Mouse (Mus musculus) lung, embryonic 15.5 days (tissue): Measurements from ENCODE around the gene St8sia1. TPM values are rescaled to one million over a fixed set of nuclear protein-coding genes. Genes with fewer than 3 reads are reported as not detected.

ENCODE experiments used
- ATAC-seq: fragments of 200-750 bp; cut with Nextera tagmentation; 2 replicates; pipeline ENCODE4 v1.8.0; 2017; ENCODE audit warnings: moderate number of reproducible peaks, borderline replicate concordance; ENCODE audit not compliant: low FRiP score, low TSS enrichment; ENCODE audit errors: extremely low read depth
- H3K27ac ChIP-seq: fragments of 300-500 bp; sonication (generic); 2 replicates; pipeline ENCODE4 v1.5.1; 2015; ENCODE audit warnings: moderate library complexity, mild to moderate bottlenecking, inconsistent platforms
- H3K27me3 ChIP-seq: fragments of 300-500 bp; sonication (generic); 2 replicates; pipeline ENCODE4 v1.6.1; 2015; ENCODE audit warnings: inconsistent platforms
- H3K36me3 ChIP-seq: fragments of 300-500 bp; sonication (generic); 2 replicates; pipeline ENCODE4 v1.6.1; 2015; ENCODE audit warnings: inconsistent platforms
- H3K4me1 ChIP-seq: fragments of 300-500 bp; sonication (generic); 2 replicates; pipeline ENCODE4 v1.6.1; 2015; ENCODE audit warnings: inconsistent platforms
- H3K4me2 ChIP-seq: fragments of 300-500 bp; sonication (generic); 2 replicates; pipeline ENCODE4 v1.6.1; 2015; ENCODE audit warnings: inconsistent platforms, mild to moderate bottlenecking, moderate library complexity
- H3K4me3 ChIP-seq: fragments of 300-500 bp; sonication (generic); 2 replicates; pipeline ENCODE4 v1.5.1; 2015; ENCODE audit warnings: mild to moderate bottlenecking, inconsistent platforms
- H3K9ac ChIP-seq: fragments of 300-500 bp; sonication (generic); 2 replicates; pipeline ENCODE4 v1.6.1; 2015; ENCODE audit warnings: inconsistent platforms
- H3K9me3 ChIP-seq: fragments of 300-500 bp; sonication (generic); 2 replicates; pipeline ENCODE4 v1.6.1; 2016; ENCODE audit warnings: inconsistent platforms
- WGBS: fragments of 180-500 bp; shearing (Covaris S2); methylation state at CpG from one replicate; pipeline ENCODE4 v1.1.7; 2015; 5-methylcytosine and 5-hydroxymethylcytosine counted together
- polyA plus RNA-seq: library from polyadenylated mRNA; unstranded; fragments of >200 nt; fragmentation: Nextera tagmentation; extraction: Ambion mirVana; gene quantifications from 2 replicates; pipeline ENCODE4 v1.2.1, GENCODE M21; 2015

Gene St8sia1
- polyA plus RNA-seq, 1 experiment from 2014 or later = 0.46 TPM

- no peaks in the 10 kb centered on the region; the same call in 1 of the 2 replicates for H3K27me3 ChIP-seq
- no peaks in the 10 kb centered on the region for H3K36me3 ChIP-seq
- no peak overlapping the region for H3K4me3 ChIP-seq
- 65% methylated on average over 7 of the region's 7 CpGs for WGBS
- no peak for ATAC-seq
- H3K9ac ChIP-seq = no peak overlapping the region
- H3K4me2 ChIP-seq = no peak overlapping the region
- H3K4me1 ChIP-seq = 0 out of 2 replicates have a peak, but pooled peaks cover 3% of the 10 kb centered on the region
- H3K9me3 ChIP-seq = no peaks in the 10 kb centered on the region
- no peak overlapping the region for H3K27ac ChIP-seq
These were observed 164.4 kb downstream of the St8sia1 start for GRCm38 (mm10) chr6:142799704-142800374.

- no peak overlapping the region for H3K9ac ChIP-seq
- 82% methylated on average over 9 of the region's 9 CpGs for WGBS
- H3K9me3 ChIP-seq = no peaks in the 10 kb centered on the region
- H3K27me3 ChIP-seq = no peaks in the 10 kb centered on the region; the same call in 1 of the 2 replicates
- ATAC-seq = no peak
- no peak overlapping the region for H3K4me3 ChIP-seq
- 0 out of 2 replicates have a peak, but pooled peaks cover 3% of the 10 kb centered on the region for H3K4me1 ChIP-seq
- H3K4me2 ChIP-seq = no peak overlapping the region
- no peaks in the 10 kb centered on the region for H3K36me3 ChIP-seq
- H3K27ac ChIP-seq = no peak overlapping the region
These were observed 165.4 kb downstream of the St8sia1 start for GRCm38 (mm10) chr6:142798837-142799236.

- Histone ChIP-seq H3K9ac (no peak overlapping the region), H3K27me3 (no peaks in the 10 kb centered on the region; the same call in 1 of the 2 replicates), H3K4me1 (peaks cover 10% of the 10 kb centered on the region; the same call in 1 of the 2 replicates), H3K4me2 (no peak overlapping the region), H3K36me3 (no peaks in the 10 kb centered on the region), H3K4me3 (no peak overlapping the region), H3K9me3 (no peaks in the 10 kb centered on the region), H3K27ac (no peak overlapping the region)
- WGBS = 64% methylated on average over 1 of the region's 1 CpGs
- no peak for ATAC-seq
These were observed 166.3 kb downstream of the St8sia1 start for GRCm38 (mm10) chr6:142797996-142798395.

- WGBS = 24% methylated on average over 15 of the region's 15 CpGs
- Histone ChIP-seq H3K9ac (no peak overlapping the region), H3K9me3 (no peaks in the 10 kb centered on the region), H3K4me1 (peaks cover 10% of the 10 kb centered on the region; the same call in 1 of the 2 replicates), H3K27me3 (no peaks in the 10 kb centered on the region; the same call in 1 of the 2 replicates), H3K4me2 (no peak overlapping the region; the same call in 1 of the 2 replicates), H3K27ac (0 out of 2 replicates have a peak overlapping the region, but pooled peaks have one; percentile 33), H3K4me3 (no peak overlapping the region), H3K36me3 (no peaks in the 10 kb centered on the region)
- ATAC-seq = peak; percentile 68; the same call in 1 of the 2 replicates
These were observed 168.4 kb downstream of the St8sia1 start for GRCm38 (mm10) chr6:142795655-142796441.

GRCm38 (mm10) chr6:142795087-142795486 lies 169.2 kb downstream of the St8sia1 start:
- Histone ChIP-seq H3K4me3 (no peak overlapping the region), H3K27me3 (no peaks in the 10 kb centered on the region; the same call in 1 of the 2 replicates), H3K27ac (no peak overlapping the region), H3K4me1 (peaks cover 10% of the 10 kb centered on the region; the same call in 1 of the 2 replicates), H3K4me2 (no peak overlapping the region), H3K9ac (no peak overlapping the region), H3K36me3 (no peaks in the 10 kb centered on the region), H3K9me3 (no peaks in the 10 kb centered on the region)
- 55% methylated on average over 9 of the region's 9 CpGs for WGBS
- ATAC-seq = no peak

- peak; percentile 41; the same call in 1 of the 2 replicates for ATAC-seq
These were observed 170.8 kb downstream of the St8sia1 start for GRCm38 (mm10) chr6:142793468-142793867.

GRCm38 (mm10) chr6:142792241-142792968 lies 171.8 kb downstream of the St8sia1 start:
- Histone ChIP-seq H3K27me3 (no peaks in the 10 kb centered on the region; the same call in 1 of the 2 replicates), H3K9ac (no peak overlapping the region), H3K27ac (no peak overlapping the region), H3K9me3 (no peaks in the 10 kb centered on the region), H3K4me2 (no peak overlapping the region), H3K36me3 (no peaks in the 10 kb centered on the region), H3K4me1 (peaks cover 14% of the 10 kb centered on the region; the same call in 1 of the 2 replicates), H3K4me3 (no peak overlapping the region)
- WGBS = 43% methylated on average over 13 of the region's 13 CpGs
- ATAC-seq = no peak

More at GRCm38 (mm10) chr6:142793468-142793867, 170.8 kb downstream of the St8sia1 start:
- WGBS = 44% methylated on average over 7 of the region's 7 CpGs
- Histone ChIP-seq H3K27me3 (no peaks in the 10 kb centered on the region; the same call in 1 of the 2 replicates), H3K4me1 (peaks cover 13% of the 10 kb centered on the region; the same call in 1 of the 2 replicates), H3K4me3 (no peak overlapping the region), H3K9me3 (no peaks in the 10 kb centered on the region), H3K27ac (no peak overlapping the region), H3K36me3 (no peaks in the 10 kb centered on the region), H3K9ac (no peak overlapping the region), H3K4me2 (no peak overlapping the region)

GRCm38 (mm10) chr6:142789736-142790135 lies 174.5 kb downstream of the St8sia1 start:
- no peak overlapping the region for H3K9ac ChIP-seq
- WGBS = 88% methylated on average over 10 of the region's 10 CpGs
- ATAC-seq = no peak

GRCm38 (mm10) chr6:142788042-142788987 lies 175.9 kb downstream of the St8sia1 start:
- H3K4me3 ChIP-seq = no peak overlapping the region
- WGBS = 48% methylated on average over 18 of the region's 18 CpGs
- no peaks in the 10 kb centered on the region for H3K9me3 ChIP-seq
- H3K27ac ChIP-seq = 0 out of 2 replicates have a peak overlapping the region, but pooled peaks have one; percentile 11
- no peak overlapping the region for H3K9ac ChIP-seq
- H3K4me1 ChIP-seq = peaks cover 7% of the 10 kb centered on the region; the same call in 1 of the 2 replicates
- peak overlapping the region; percentile 31 for H3K4me2 ChIP-seq
- peak; percentile 64 for ATAC-seq
- H3K36me3 ChIP-seq = no peaks in the 10 kb centered on the region
- no peaks in the 10 kb centered on the region for H3K27me3 ChIP-seq

More at GRCm38 (mm10) chr6:142789736-142790135, 174.5 kb downstream of the St8sia1 start:
- H3K36me3 ChIP-seq = no peaks in the 10 kb centered on the region
- no peak overlapping the region for H3K4me3 ChIP-seq
- H3K27ac ChIP-seq = no peak overlapping the region
- H3K4me2 ChIP-seq = no peak overlapping the region
- H3K27me3 ChIP-seq = no peaks in the 10 kb centered on the region
- no peaks in the 10 kb centered on the region for H3K9me3 ChIP-seq
- H3K4me1 ChIP-seq = peaks cover 11% of the 10 kb centered on the region; the same call in 1 of the 2 replicates

GRCm38 (mm10) chr6:142786106-142786505 lies 178.1 kb downstream of the St8sia1 start:
- Histone ChIP-seq H3K4me3 (no peak overlapping the region), H3K27me3 (no peaks in the 10 kb centered on the region), H3K4me1 (0 out of 2 replicates have a peak, but pooled peaks cover 4% of the 10 kb centered on the region), H3K4me2 (no peak overlapping the region), H3K9me3 (no peaks in the 10 kb centered on the region), H3K9ac (no peak overlapping the region), H3K27ac (no peak overlapping the region), H3K36me3 (no peaks in the 10 kb centered on the region)
- ATAC-seq = no peak
- 79% methylated on average over 21 of the region's 21 CpGs for WGBS
